Mouse (Mus musculus) heart, adult 11 months (tissue): ENCODE results near the gene Sbk2.
"Not testable (repeated sequence)": the region's sequence is repeated elsewhere in the genome, so short reads cannot be mapped to it uniquely, and the experiment has no call there.

Experiments
- DNase-seq: peaks from one replicate; pipeline ENCODE4 v3.0.0; 2022

Sbk2 gene

DNA sequence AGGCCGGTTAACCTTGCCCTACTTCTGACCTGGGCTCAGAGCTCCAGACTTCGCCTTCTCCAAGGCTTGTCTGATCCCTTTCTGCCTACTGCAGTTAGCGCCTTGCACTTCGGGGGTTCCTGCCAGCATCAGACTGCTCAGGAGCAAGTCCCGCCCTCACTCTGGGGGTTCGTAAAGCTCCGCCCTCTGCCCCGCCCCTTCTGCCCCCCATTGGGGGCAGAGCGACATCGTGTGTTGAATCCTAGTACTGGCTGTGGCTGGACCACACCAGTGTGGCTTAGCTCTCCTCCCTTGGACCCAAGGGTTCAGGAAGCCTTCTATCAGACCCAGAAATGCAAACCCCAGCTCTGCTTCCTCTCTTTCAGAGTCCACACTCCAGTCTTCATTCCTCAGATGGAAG is at the start of gene Sbk2:
Gene Sbk2, minus strand, starts transcription at position 135 of the 400 bp plus-strand sequence.
- DNase-seq, result peak; percentile 97

DNA sequence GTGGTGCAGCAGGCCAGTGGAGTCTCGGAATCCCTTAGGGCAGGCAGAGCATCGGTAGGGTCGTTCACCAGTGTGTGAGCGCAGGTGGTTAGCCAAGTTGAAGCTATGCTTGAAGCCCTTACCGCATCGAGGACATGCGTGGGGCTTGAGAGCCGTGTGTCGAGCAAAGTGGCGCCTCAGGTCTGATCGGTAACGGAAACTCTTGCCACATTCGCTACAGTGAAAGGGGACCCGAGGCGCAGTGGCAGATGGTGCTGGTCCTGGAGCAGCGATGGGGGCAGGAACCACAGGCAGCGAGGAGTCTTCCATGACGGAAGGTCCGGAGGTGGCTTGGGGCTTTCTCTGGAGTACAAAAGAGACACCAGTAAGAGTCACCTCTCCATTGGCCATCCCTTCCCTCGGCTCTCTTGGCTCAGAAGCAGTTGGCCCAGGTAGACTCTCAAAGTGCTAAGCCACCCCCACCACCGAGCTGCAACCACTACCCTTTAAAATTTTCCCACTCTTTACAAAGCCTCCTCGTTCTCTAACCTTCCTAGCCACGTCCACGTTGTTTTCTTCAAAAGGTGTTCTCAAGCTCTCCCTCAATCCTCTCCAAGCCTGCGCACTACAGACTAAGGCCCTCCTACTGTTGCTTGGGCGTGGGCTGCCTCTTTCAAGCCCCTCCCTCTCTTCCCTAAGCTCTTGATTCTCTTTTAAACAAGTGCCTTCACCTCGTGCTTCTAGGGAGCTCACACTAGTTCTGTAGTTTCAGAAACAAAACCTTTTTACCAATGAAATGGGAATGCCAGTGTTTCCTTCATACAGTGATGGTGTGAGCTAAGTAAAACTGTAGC is 48.7 kb upstream of the Sbk2 start:
- DNase-seq, result peak; percentile 90

- no peak for DNase-seq
Measured at GRCm38 (mm10) chr7:5008229-5008628, 44.0 kb upstream of the Sbk2 start.

- DNase-seq, result not testable (repeated sequence)
Measured at GRCm38 (mm10) chr7:5002876-5003275, 38.7 kb upstream of the Sbk2 start.

DNA sequence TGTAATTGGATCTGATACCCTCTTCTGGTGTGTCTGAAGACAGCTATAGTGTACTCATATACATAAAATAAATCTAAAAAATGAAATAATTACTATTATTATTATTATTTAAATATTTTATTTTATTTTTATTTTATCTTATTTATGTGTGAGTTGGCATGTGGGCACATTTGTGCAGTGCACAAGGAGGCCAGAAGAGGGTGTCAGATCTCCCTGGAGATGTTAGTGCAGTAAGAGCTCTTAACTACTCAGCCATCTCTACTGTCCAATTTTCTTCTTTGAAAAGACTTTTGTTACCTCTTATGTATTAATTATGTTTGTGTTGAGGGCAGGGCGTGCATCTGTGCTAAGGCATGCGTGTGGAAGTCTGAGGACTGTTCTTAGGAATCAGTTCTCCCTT is 35.7 kb upstream of the Sbk2 start:
- no peak for DNase-seq

- no peak for DNase-seq
Measured at GRCm38 (mm10) chr7:4996934-4997333, 32.7 kb upstream of the Sbk2 start.

DNA sequence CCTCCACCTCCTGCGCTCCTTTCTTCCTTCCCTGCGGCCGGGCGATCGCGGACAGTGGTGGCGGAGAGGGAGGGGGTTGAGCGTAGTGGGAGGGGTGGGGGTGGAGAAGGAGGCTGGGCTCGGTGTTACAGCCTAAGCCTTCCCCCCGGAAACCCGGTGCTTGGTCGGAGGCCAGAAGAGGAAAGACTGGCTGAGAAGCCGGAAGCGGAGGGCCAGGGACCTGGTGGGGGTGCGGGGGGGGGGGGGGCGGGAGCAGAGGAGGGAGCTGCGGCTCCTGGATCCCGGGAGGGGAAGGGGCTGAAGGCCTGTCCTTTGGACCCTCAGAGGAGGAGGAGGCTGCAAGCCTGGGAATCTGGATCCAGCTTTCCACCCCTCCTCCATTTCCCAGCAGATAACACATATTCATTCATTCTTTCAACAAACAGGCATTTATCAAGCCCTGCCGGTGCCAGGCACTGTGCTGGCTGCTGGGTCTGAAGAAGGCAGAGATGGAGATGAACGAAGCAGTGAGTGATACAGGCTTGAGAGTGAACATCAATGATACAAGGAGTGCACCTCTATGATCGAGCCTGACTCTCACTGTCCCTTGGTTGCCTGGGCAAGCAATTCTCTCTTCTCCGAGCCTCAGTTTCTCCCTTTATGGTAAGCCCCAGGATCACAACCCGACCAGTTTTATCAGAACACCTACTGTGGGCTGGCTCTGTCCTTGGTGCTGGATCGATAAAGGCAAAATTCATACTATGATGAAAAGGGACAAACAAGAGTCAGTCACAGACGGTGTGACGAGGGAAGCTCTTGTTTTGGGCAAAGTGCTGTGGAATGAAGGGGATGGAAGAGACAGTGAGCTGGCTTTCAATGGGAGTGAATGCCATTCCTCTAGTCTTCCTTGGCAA is 32.0 kb upstream of the Sbk2 start, which contains the start of gene Zfp579:
Gene Zfp579, minus strand, starts transcription at position 156 of the 893 bp plus-strand sequence.
- peak; percentile 99 for DNase-seq

- peak; percentile 87 for DNase-seq
Measured at GRCm38 (mm10) chr7:4995268-4996002, 31.2 kb upstream of the Sbk2 start.

DNA sequence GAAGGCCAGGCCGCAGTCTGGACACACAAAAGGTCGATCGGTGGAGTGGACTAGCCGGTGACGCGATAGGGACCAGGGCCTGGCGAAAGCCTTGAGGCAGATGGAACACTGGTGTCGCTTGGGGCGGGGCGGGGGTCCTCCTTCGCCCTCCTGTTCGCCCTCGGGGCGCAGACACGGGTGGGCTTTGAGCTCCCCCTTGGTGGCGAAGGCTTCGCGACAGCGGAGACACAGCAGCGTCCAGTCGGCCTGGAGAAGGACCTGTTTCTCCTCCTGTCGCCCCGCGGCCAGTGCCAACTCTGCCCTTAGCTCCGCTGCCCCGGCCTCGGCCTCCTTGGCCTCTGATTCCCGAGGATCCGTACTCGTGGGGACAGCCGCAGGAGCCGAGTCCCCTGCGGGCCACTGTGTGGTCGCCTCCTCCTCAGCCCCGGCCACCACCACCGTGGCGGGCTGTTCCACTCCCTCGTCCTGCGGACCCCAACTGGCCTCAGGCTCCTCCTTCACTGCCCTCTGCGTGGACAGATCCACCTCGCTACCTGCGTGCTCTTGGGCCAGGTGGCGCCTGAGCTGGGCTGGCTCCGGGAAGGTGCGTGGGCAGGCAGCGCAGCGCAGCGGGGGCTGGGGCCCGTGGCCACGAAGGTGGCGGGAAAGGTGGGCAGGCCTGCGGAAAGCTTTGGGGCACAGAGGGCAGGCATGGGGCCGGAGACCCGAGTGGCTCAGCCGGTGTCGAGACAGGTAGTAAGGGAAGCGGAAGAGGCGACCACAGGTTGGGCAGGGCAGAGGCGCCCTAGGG is 30.0 kb upstream of the Sbk2 start:
- DNase-seq, result peak; percentile 83

DNA sequence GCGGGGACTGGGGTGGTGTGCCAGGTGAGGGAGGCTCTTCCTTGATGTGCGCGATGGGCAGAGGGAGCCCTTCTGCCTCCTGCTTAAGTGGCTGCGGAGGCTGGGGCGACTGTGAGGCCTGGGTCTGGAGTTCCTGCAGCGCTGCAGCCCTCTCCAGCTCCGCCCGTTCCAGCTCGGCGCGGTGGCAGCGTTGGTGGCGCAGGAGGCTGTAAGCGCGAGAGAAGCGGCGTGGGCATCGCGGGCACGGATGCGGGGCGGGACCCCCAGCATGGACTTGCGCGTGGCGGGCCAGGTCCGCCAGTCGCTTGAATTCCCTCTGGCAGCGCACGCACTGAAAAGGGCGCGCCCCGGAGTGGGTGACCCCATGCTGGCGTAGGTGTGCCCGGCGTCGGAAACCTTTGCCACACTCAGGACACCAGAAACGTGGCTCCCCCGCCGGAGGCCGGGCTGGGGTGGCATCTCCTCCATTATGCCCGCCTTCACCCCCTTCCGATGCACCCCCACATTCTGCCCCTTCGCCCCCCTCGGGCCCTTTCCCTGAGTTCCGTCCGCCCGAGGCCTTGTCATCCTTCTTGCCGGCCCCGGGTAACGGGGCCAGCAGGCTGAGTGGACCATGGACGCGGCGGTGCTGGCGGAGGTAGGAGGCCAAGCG is 29.3 kb upstream of the Sbk2 start:
- no peak for DNase-seq

GRCm38 (mm10) chr7:4988250-4988649 is 24.0 kb upstream of the Sbk2 start:
- no peak for DNase-seq

DNA sequence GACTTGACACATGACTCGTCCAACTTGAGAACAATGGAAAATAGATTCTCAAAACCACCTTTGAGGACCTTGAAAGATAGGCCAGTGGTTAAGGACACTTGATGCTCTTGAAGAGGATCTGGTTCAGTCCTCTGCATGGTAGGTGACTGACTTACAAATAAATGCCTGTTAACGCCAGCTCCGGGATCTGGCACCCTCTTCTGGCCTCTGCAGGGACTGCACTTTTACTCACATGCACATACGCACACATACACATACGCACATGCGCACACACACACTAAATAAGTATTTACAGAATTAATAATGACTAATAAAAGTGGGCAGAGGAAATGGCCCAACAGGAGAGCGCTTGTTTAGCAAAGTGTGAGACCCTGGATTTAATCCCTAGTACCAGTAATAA is 12.6 kb upstream of the Sbk2 start:
- DNase-seq, result no peak

DNA sequence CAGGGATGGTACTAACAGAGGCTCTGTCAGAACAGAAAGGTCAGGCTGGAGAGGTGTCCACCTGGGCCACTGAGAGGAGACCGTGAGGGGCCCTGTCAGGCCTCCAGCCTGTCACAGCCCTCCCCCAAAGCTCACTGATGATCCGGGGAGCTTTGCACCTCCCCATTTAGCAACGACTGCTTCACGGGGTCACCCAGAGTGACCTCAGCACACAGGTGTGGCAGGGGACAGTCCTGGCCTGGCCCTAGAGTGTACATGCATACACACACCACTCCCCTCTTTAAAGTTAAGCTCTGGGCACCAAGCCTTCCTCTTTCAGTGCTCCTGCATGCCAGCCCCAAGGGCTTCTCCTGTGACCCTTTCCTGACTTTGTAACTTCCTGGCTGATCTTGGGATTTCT is 11.2 kb upstream of the Sbk2 start:
- DNase-seq, result no peak

GRCm38 (mm10) chr7:4972321-4973047 is 8.3 kb upstream of the Sbk2 start:
- DNase-seq, result peak; percentile 98

DNA sequence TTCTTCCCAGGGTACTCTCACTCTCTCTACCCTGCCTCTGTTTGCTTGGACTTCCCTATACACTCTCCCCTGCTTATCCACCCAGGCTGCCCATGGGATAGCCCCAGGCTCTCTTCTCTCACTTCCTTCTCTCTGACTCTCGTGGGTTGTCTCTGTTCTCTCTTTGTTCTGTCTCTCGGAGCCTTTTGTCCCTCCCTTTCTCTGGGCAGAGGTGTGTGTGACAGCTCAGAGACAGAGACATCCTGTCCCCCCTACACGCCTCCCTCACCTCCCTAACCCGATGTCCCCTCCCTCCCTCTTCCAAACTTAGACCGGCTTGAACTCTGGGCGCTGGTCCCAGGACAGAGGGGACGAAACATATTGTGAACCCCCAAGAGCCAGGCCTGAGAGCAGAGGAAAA is 7.5 kb upstream of the Sbk2 start:
- peak; percentile 97 for DNase-seq

- DNase-seq, result no peak
Measured at GRCm38 (mm10) chr7:4971068-4971467, 6.9 kb upstream of the Sbk2 start, which contains the start of gene Sbk3. Gene Sbk3, minus strand, starts transcription at chr7:4971168.

DNA sequence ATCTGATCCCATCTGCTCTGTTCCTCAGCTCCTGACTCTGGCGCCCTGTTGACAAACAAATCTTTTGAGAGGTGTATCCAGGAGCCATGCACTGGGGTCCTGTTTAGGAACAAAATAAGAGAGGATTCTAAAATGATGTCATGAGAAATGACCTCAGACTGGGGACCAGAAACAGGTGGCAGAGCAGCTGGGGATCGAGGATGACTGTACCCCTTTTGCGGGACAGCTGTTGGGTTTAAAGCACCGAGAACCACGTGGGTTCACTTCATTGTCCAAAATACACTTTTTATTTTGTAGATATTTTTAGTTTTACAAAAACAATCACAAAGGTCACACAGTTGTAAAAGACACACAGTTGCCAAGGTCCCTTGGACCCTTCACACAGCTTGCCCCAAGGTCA is 782 bp upstream of the Sbk2 start:
- no peak for DNase-seq

GRCm38 (mm10) chr7:4963527-4963926 is 679 bp downstream of the Sbk2 start:
- no peak for DNase-seq

GRCm38 (mm10) chr7:4957361-4957760 is 6.8 kb downstream of the Sbk2 start:
- peak; percentile 90 for DNase-seq

- DNase-seq, result peak; percentile 96
Measured at GRCm38 (mm10) chr7:4953815-4954445, 10.3 kb downstream of the Sbk2 start.
